Mouse (Mus musculus) myocyte (in vitro differentiated cells): Measurements from ENCODE around the gene H13.

Experiments
- CEBPB ChIP-seq: IDR thresholded peaks from 2 replicates; pipeline ENCODE4 v1.6.1; 2011; ENCODE audit warnings: mild to moderate bottlenecking, moderate library complexity; ENCODE audit not compliant: poor library complexity, insufficient read depth, severe bottlenecking
- E2F4 ChIP-seq: IDR thresholded peaks from one replicate; pipeline ENCODE4 v1.6.1; 2011; ENCODE audit warnings: mild to moderate bottlenecking, control low read depth, moderate library complexity; ENCODE audit not compliant: insufficient read depth
- MAX ChIP-seq: IDR thresholded peaks from one replicate; pipeline ENCODE4 v1.6.1; 2011; ENCODE audit warnings: low read depth, mild to moderate bottlenecking, control low read depth
- MYOG ChIP-seq, 3 experiments: IDR thresholded peaks; one replicate each; pipeline ENCODE4 v1.6.1; 2011; ENCODE audit warnings: control low read depth in 2 of 3, low read depth in 2 of 3, mild to moderate bottlenecking in 2 of 3; ENCODE audit not compliant: insufficient read length in 2 of 3, control insufficient read depth in 1 of 3, insufficient read depth in 1 of 3
- POLR2A ChIP-seq: IDR thresholded peaks from one replicate; pipeline ENCODE4 v1.6.1; 2011; ENCODE audit warnings: low read depth, mild to moderate bottlenecking, control low read depth, moderate library complexity; ENCODE audit not compliant: insufficient read length
- REST ChIP-seq: IDR thresholded peaks from one replicate; pipeline ENCODE4 v1.6.1; 2011; ENCODE audit warnings: mild to moderate bottlenecking, control low read depth, moderate library complexity; ENCODE audit not compliant: insufficient read depth, insufficient read length
- USF1 ChIP-seq: IDR thresholded peaks from one replicate; pipeline ENCODE4 v1.6.1; 2011; ENCODE audit warnings: low read depth, mild to moderate bottlenecking, control low read depth, moderate library complexity

DNA sequence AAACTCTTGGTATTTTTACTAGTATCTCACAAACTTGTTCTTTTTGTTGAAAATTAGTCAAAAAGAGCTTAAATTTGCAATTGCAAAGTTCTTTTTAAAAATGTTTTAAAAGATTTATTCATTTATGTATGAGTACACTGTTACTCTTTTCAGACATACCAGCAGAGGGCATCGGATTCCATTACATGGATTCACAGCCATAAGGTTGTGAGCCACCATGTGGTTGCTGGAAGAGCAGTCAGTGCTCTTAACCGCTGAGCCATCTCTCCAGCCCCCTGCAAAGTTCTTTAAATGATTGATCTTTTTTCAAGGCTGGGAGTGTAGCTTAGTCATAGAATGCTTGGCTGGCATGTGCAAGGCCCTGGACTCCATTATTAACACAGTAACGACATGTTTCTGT lies 9.0 kb downstream of the H13 start:
- TF ChIP-seq POLR2A (no peak), USF1 (no peak), E2F4 (no peak), REST (no peak), MAX (no peak), CEBPB (no peak), MYOG (IDR thresholded peaks at IDR 0.05; ENCODE audit: control insufficient read depth in 1 of 3, insufficient read depth in 1 of 3, insufficient read length in 2 of 3, low read depth in 2 of 3) (no peak)
